Mouse (Mus musculus): Measurements from ENCODE around the gene Fam107a. TPM values are rescaled to one million over a fixed set of nuclear protein-coding genes. Genes with fewer than 3 reads are reported as not detected.
"Not testable (repeated sequence)": the region's sequence is repeated elsewhere in the genome, so short reads cannot be mapped to it uniquely, and the experiment has no call there.

Gene Fam107a
- polyA plus RNA-seq, 1 experiment from 2014 or later: 0.50 TPM

DNA sequence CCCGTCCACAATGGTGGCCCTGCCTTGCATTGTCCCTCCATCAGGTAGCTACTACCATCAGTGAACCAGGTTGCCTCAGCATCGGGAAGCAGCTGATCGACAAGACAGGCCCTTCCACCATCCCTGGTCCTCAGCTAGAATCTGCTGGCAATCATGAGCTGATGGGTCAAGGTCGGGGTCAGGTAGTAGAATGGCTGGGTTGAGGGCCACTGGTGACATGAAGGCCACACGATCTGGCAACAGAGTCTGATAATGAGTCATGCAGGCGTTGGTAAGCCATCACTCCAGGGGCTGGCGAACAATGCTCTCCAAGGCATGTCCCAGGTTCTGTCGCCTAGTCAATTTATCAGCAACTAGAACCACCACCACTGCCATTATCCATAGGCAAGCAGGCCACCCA, 46.5 kb downstream of the Fam107a start:
- WGBS: 86% methylated on average over 8 of the region's 8 CpGs
- not testable (repeated sequence) for H3K27ac ChIP-seq; H3K4me3 ChIP-seq; H3K9ac ChIP-seq; H3K4me2 ChIP-seq (replicated peaks); ATAC-seq (ENCODE audit: low FRiP score, low read depth); H3K4me1 ChIP-seq; H3K27me3 ChIP-seq; H3K9me3 ChIP-seq; H3K36me3 ChIP-seq

DNA sequence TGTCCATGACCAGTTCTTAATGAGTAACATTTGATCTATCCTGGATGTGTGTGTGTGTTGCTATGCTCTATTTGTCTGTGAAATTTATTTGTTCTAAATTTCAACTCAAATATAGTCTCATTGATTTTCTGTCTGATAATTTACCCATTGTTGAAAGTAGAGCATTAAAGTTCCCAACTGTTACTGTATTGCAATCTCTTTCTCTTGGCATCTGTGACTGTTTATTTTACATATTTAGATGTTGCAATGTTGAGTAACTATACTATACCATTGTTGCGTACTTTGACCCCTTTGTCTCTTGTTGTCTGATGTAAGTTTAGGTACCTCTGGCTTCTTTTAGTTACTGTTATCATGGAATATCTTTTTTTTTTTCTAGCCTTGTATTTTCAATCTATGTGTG, 53.4 kb downstream of the Fam107a start:
- Histone ChIP-seq H3K4me2 (replicated peaks) (no peak overlapping the region), H3K9ac (no peak overlapping the region), H3K36me3 (no peaks in the 10 kb centered on the region), H3K27ac (no peak overlapping the region), H3K9me3 (no peaks in the 10 kb centered on the region), H3K4me1 (no peaks in the 10 kb centered on the region), H3K4me3 (no peak overlapping the region), H3K27me3 (no peaks in the 10 kb centered on the region)
- no peak for ATAC-seq (ENCODE audit: low FRiP score, low read depth)
- 98% methylated on average over 1 of the region's 1 CpGs for WGBS

DNA sequence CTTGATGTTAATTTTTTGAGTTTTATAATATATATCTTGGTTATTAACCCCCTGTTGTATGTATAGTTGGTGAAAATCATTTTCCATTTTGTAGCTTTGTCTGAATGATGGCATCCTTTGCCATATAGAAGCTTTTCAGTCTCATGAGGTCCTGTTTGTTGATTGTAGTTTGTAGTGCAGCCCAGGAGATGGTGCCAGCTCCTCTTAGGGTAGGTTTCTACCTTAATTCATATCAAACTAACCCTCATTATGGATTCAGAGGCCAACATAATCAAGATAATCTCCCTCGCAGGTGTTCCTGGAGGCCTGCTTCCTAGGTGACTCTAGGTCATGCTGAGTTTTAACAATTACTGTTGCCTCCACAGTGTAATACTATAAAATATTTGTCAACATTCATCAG, 55.6 kb downstream of the Fam107a start:
- H3K27ac ChIP-seq: no peak overlapping the region
- H3K27me3 ChIP-seq: no peaks in the 10 kb centered on the region
- no peak overlapping the region for H3K4me3 ChIP-seq
- no peak overlapping the region for H3K4me2 ChIP-seq (replicated peaks)
- no peak for ATAC-seq (ENCODE audit: low FRiP score, low read depth)
- 54% methylated on average over 1 of the region's 1 CpGs for WGBS
- peaks cover 8% of the 10 kb centered on the region for H3K4me1 ChIP-seq
- no peaks in the 10 kb centered on the region for H3K9me3 ChIP-seq
- H3K36me3 ChIP-seq: no peaks in the 10 kb centered on the region
- H3K9ac ChIP-seq: no peak overlapping the region

DNA sequence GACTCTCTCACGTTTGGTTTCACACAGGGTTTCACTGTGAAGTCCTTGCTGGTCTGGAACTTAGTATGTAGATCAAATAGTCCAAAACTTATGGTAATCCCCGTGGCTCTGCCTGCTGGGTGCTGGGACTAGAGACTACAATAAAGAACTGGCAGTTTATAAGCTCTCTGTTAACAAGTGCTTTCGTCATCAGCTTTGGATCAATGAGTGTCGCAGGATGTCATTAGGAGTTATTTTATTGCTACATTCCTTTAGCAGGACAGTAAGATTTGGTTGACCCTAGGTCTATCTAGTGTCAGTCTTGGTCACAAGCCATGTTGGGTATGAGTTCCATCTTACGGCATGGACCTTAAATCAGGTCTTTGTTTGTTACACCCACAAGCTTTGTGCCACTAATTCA, 57.6 kb downstream of the Fam107a start:
- Histone ChIP-seq H3K27ac (no peak overlapping the region), H3K27me3 (no peaks in the 10 kb centered on the region), H3K9me3 (no peaks in the 10 kb centered on the region), H3K9ac (no peak overlapping the region), H3K36me3 (no peaks in the 10 kb centered on the region), H3K4me3 (no peak overlapping the region), H3K4me2 (replicated peaks) (no peak overlapping the region), H3K4me1 (peaks cover 8% of the 10 kb centered on the region)
- ATAC-seq (ENCODE audit: low FRiP score, low read depth): no peak
- WGBS: 72% methylated on average over 5 of the region's 5 CpGs

DNA sequence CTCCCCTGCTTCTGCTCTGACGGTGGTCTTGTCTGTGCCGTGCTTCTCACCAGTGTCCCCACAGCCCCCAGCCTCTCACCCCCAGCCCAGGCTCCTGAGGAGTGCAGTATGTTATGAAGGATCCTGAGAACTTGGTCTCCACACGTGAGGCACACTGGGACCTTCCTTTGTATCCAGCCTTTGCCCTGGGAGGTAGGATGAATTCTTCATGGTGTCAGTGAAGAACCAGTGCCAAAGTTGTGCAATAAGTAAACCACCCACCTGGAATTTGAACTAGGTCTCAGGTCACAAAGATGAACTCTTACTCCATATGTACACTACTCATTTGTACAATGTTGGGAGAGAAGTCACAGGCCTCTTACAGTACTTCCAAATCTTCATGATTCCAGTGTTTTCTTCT, 58.7 kb downstream of the Fam107a start, which contains the start of gene Acox2:
TSS of gene Acox2 (minus strand) at position 188 of the 400 bp plus-strand sequence.
- Histone ChIP-seq H3K9ac (no peak within 1 kb of the TSS), H3K36me3 (no peaks in the 10 kb centered on the region), H3K4me2 (replicated peaks) (no peak within 1 kb of the TSS), H3K4me3 (no peak within 1 kb of the TSS), H3K4me1 (peaks cover 8% of the 10 kb centered on the region), H3K27me3 (no peaks in the 10 kb centered on the region), H3K27ac (no peak within 1 kb of the TSS), H3K9me3 (no peaks in the 10 kb centered on the region)
- ATAC-seq (ENCODE audit: low FRiP score, low read depth): no peak
- 92% methylated on average over 3 of the region's 3 CpGs for WGBS

DNA sequence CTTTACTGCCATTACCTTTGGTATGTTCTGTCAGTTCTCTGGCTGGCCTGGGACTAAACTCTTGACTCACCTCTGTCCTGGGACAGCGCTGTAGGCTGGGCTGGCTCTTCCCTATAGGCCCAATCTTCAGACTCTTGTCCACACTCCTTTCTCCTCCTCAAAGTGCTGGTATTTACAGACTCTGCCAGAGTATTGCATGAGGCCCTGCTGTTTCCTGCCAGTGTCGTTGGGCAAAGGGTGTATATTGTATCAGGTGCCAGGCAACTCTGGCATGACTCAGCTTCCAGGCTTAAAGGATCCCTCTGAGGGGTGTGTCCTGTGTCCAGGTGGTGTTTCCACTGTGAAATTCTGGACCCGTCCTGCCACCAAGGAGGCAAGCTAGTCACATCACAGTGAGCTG, 59.1 kb downstream of the Fam107a start:
- Histone ChIP-seq H3K27ac (no peak overlapping the region), H3K36me3 (no peaks in the 10 kb centered on the region), H3K27me3 (no peaks in the 10 kb centered on the region), H3K9me3 (no peaks in the 10 kb centered on the region), H3K4me1 (peaks cover 8% of the 10 kb centered on the region), H3K4me2 (replicated peaks) (no peak overlapping the region), H3K9ac (no peak overlapping the region), H3K4me3 (no peak overlapping the region)
- WGBS: 67% methylated on average over 3 of the region's 3 CpGs
- no peak for ATAC-seq (ENCODE audit: low FRiP score, low read depth)

DNA sequence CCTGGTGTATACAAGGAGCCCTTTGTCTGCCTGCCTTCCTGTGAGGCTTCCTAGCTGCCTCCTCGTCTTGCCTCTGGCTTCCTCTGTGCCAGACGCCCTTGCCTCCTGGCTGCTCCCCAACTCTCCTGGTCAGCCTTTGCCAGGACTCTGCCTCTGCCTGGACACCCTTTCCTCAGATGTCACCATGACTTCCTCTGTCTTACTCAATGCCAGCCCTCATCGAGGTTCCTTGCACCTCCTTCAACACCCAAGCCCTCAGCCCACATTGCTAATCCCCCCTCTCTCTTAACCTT, 59.5 kb downstream of the Fam107a start:
- WGBS: 43% methylated on average over 3 of the region's 3 CpGs
- Histone ChIP-seq H3K9ac (no peak overlapping the region), H3K27me3 (no peaks in the 10 kb centered on the region), H3K4me2 (replicated peaks) (no peak overlapping the region), H3K4me1 (peaks cover 8% of the 10 kb centered on the region), H3K4me3 (no peak overlapping the region), H3K36me3 (no peaks in the 10 kb centered on the region), H3K27ac (no peak overlapping the region), H3K9me3 (no peaks in the 10 kb centered on the region)
- ATAC-seq (ENCODE audit: low FRiP score, low read depth): no peak

DNA sequence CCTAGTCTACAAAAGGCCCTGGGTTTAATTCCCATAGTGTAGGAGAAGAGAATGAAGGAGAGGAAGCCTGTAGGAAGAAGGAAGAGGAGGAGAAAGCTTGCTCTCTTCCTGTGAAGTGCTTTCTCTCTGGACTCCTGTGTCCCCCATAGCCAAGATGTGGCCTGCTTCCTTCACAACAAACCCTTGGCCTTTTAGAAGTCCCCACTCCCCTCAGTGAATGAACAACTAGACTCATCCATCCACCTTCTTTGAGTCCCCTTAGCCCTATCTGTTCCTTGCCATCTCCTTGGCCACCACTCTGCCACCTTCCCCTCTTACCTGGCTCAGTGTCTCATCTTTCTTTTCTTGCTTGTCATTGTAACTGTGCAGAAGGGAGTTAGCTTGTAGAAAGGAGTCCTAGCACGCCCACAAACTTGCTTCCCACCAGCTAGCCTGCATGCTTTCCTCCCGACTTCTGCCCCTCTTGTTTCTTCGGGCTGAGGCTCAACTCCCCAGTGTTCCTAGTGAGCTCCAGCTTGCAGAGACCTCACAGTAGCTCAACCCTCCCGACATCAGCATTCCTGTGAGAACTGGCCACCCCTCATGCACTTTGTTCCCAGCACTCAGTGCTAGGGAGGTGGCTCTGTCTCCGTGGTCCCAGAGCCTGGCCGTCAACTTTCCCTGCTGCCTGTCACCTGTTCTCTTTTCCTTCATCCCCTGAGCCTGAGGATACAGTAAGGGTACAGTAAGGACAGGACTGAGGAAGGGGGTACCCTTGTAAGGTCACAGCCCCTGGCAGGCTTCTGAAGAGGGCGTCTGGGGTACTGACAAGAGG, 60.1 kb downstream of the Fam107a start:
- WGBS: 43% methylated on average over 7 of the region's 7 CpGs
- Histone ChIP-seq H3K4me1 (peaks cover 8% of the 10 kb centered on the region), H3K27ac (no peak overlapping the region), H3K4me3 (no peak overlapping the region), H3K9me3 (no peaks in the 10 kb centered on the region), H3K27me3 (no peaks in the 10 kb centered on the region), H3K4me2 (replicated peaks) (no peak overlapping the region), H3K36me3 (no peaks in the 10 kb centered on the region), H3K9ac (no peak overlapping the region)
- ATAC-seq (ENCODE audit: low FRiP score, low read depth): no peak

DNA sequence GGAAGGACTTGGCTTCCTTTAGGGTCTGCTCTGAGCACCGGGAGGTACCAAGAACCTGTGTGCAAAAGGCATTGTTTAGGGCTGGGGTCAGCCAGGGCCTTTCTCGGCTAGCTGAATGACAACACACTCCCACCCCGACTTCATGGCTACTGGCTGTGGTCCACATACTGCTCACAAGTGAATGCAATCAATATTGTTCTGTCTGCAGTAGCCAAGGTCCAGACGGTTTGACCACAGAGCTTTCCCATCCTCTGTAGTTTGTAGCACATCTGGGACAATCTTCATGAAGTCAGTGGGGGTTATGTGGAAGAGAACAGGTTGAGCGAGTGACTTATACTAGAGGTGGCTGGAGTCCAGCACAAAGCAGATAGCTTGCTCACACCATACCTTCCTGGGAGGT, 60.9 kb downstream of the Fam107a start:
- Histone ChIP-seq H3K9ac (no peak overlapping the region), H3K4me3 (no peak overlapping the region), H3K27ac (no peak overlapping the region), H3K36me3 (no peaks in the 10 kb centered on the region), H3K9me3 (no peaks in the 10 kb centered on the region), H3K27me3 (no peaks in the 10 kb centered on the region), H3K4me1 (peaks cover 8% of the 10 kb centered on the region), H3K4me2 (replicated peaks) (no peak overlapping the region)
- no peak for ATAC-seq (ENCODE audit: low FRiP score, low read depth)
- WGBS: 77% methylated on average over 5 of the region's 5 CpGs

DNA sequence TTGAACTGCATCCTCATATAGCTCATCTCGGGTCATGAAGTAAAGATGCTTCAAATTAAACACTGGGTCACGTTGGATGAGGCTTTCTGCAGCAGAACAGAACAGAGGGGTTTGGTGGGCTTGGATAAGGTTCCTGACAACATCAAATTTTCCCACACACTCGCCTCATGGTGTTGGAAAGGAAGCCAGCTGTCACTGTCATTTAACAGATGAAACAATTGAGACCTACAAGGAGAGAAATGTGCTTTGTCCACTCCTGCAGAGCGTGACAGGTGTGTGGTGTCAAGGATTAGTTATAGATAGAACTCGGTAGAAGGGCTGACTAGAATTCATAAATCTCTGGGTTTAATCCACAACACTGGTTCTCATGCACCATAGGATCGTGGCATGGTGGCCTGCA, 61.8 kb downstream of the Fam107a start:
- Histone ChIP-seq H3K4me1 (peaks cover 8% of the 10 kb centered on the region), H3K27ac (no peak overlapping the region), H3K27me3 (no peaks in the 10 kb centered on the region), H3K4me2 (replicated peaks) (no peak overlapping the region), H3K4me3 (no peak overlapping the region), H3K36me3 (no peaks in the 10 kb centered on the region), H3K9ac (no peak overlapping the region), H3K9me3 (no peaks in the 10 kb centered on the region)
- no peak for ATAC-seq (ENCODE audit: low FRiP score, low read depth)
- WGBS: 70% methylated on average over 6 of the region's 6 CpGs

DNA sequence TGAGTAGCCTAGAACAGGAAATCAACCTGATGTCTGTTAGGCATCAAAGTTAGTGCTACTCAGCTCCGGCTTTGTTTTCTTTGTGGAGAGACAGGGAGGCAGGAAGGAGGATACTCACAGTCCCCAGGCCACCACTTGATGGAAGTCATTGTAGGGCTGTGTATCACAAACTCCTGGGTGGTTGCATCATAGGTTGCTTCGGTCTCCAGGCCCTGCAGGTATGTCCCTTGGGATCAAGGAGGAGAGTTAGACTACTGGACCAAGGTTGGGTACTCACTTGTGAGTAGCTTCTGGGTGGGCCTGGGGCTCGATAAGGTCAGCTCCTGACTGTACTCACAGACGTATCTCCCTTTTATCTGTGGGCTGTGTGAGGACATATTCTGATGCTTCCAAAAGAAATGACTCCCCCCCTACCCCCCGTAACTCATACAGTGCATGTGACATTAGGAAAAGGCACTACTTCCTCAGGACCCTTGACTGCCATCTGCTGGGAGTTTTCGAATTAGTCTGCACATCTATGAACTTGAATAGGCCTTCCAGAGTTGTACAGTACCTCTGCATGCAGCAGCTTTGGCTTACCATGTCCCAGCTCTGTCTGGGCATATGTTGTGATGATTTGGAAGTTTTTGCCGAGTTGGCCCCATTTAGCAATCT, 62.6 kb downstream of the Fam107a start:
- Histone ChIP-seq H3K36me3 (no peaks in the 10 kb centered on the region), H3K27me3 (no peaks in the 10 kb centered on the region), H3K9ac (no peak overlapping the region), H3K27ac (no peak overlapping the region), H3K4me2 (replicated peaks) (no peak overlapping the region), H3K4me1 (peaks cover 8% of the 10 kb centered on the region), H3K9me3 (no peaks in the 10 kb centered on the region), H3K4me3 (no peak overlapping the region)
- WGBS: 73% methylated on average over 7 of the region's 7 CpGs
- ATAC-seq (ENCODE audit: low FRiP score, low read depth): no peak

DNA sequence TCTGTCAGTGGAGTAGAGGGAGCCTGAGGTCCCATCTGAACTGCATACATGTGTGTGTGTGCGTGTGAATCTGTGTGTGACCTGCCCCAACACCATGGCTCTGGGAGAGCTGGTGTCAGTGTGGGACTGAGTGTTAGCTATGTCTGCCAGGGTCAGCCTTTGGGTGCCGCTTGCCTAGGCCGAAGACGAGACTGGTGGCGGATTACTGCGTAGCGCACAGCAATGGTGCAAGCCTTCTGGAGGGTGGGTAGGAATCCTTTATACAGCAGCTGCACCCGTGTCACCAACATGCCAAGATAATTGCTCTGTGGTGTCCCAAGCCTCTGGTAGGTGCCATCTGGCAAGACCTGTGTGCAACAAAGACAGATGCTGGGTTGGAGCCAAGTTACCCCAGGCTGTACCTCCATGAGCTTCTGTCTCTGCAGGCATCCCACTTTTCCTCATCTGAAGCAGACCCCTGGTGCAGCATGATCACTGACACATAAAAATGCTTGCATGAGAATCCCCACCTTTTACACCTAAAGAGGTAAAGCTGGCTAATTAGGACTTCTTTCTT, 66.4 kb downstream of the Fam107a start:
- Histone ChIP-seq H3K4me3 (no peak overlapping the region), H3K36me3 (no peaks in the 10 kb centered on the region), H3K27me3 (no peaks in the 10 kb centered on the region), H3K9ac (no peak overlapping the region), H3K4me2 (replicated peaks) (no peak overlapping the region), H3K27ac (no peak overlapping the region), H3K9me3 (no peaks in the 10 kb centered on the region), H3K4me1 (no peaks in the 10 kb centered on the region)
- 96% methylated on average over 8 of the region's 8 CpGs for WGBS
- ATAC-seq (ENCODE audit: low FRiP score, low read depth): no peak

Data from limb, embryonic 13.5 days (tissue).